Mouse (Mus musculus) small intestine, adult 2 months (tissue): ENCODE measurements at regions not wholly inside any gene's neighbourhood (a gene's known extent, or its start where the extent isn't known, plus 50 kb on each side); places are given as distances from the start of the nearest gene placed in this dataset.
A peak's percentile ranks its signal among the peaks of the same experiment; 100 is the strongest.

Source experiments
- H3K27ac ChIP-seq: fragments of 200-500 bp; 2 replicates; pipeline ENCODE4 v1.5.1; 2012; ENCODE audit warnings: low read depth, low read length, control low read depth, inconsistent platforms; ENCODE audit not compliant: insufficient read depth
- H3K27me3 ChIP-seq: fragments of 200-500 bp; 2 replicates; pipeline ENCODE4 v1.6.1; 2012; ENCODE audit warnings: mild to moderate bottlenecking, moderate library complexity, low read length, inconsistent platforms; ENCODE audit not compliant: control insufficient read depth, insufficient read depth
- H3K36me3 ChIP-seq: fragments of 200-500 bp; 2 replicates; pipeline ENCODE4 v1.6.1; 2012; ENCODE audit warnings: mild to moderate bottlenecking, low read length, control low read depth, inconsistent platforms; ENCODE audit not compliant: control insufficient read depth, insufficient read depth
- H3K4me1 ChIP-seq: fragments of 200-500 bp; 2 replicates; pipeline ENCODE4 v1.6.1; 2012; ENCODE audit warnings: low read length, inconsistent platforms, mixed read lengths; ENCODE audit not compliant: control insufficient read depth, insufficient read depth, insufficient read length
- H3K4me3 ChIP-seq: fragments of 200-500 bp; 2 replicates; pipeline ENCODE4 v1.5.1; 2012; ENCODE audit warnings: low read depth, mild to moderate bottlenecking, control low read depth, inconsistent platforms, low read length, moderate library complexity
- CTCF ChIP-seq: fragments of 200-500 bp; IDR thresholded peaks from 2 replicates; pipeline ENCODE4 v1.5.1; 2012; ENCODE audit warnings: low read depth, mild to moderate bottlenecking, control low read depth, inconsistent platforms, low read length, moderate library complexity, mixed read lengths; ENCODE audit not compliant: insufficient replicate concordance, insufficient read length; ENCODE audit errors: extremely low read depth
- POLR2A ChIP-seq: fragments of 200-500 bp; IDR thresholded peaks from 2 replicates; pipeline ENCODE4 v1.6.1; 2012; ENCODE audit warnings: low read depth, mild to moderate bottlenecking, control low read depth, inconsistent platforms, low read length, moderate library complexity
- WGBS: fragments of 180-500 bp; shearing (Covaris S2); methylation state at CpG from one replicate; pipeline ENCODE4 v1.1.7; 2018; 5-methylcytosine and 5-hydroxymethylcytosine counted together

DNA sequence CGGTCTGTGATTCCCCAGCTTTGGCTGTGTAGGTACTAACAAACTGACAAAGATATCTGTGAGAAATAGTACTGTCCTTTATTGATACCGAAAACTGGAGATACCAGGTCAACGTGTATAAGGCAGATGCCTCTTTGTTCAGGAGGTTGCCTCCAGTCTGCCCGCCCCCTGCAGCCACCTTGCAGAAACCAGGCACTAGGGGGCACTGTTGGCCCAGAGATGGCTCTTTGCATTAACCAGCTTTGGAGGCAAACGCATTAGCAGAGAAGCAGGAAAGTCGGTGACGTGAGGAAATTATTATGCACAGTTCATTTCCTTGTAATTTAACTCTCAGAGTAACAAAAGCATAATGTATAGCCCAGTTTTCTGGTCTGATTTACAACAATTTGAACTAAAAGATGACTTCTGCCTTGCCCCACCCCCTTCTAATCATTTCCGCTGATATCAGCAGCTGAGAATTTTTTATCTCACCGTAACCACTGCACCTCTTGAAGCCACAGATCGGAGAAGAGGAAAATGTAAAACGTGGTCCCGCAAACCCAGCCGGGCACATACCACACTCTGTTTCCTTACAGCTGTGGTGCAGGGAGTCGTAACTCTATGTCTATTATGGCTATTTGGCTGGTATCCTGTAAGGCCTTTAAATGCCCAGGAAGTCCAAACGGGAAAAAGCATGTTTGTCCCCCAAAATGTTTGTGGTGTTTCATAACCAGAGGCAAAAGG, 203.5 kb downstream of the Icos start:
- TF ChIP-seq CTCF = peak; percentile 85; the same call in 1 of the 2 replicates
- no peak for TF ChIP-seq POLR2A
- Histone ChIP-seq H3K27ac (no peak overlapping the region), H3K27me3 (no peaks in the 10 kb centered on the region), H3K4me1 (no peaks in the 10 kb centered on the region), H3K4me3 (peak overlapping the region; percentile 11; the same call in 1 of the 2 replicates), H3K36me3 (no peaks in the 10 kb centered on the region)
- WGBS = 6% methylated on average over 15 of the region's 15 CpGs

DNA sequence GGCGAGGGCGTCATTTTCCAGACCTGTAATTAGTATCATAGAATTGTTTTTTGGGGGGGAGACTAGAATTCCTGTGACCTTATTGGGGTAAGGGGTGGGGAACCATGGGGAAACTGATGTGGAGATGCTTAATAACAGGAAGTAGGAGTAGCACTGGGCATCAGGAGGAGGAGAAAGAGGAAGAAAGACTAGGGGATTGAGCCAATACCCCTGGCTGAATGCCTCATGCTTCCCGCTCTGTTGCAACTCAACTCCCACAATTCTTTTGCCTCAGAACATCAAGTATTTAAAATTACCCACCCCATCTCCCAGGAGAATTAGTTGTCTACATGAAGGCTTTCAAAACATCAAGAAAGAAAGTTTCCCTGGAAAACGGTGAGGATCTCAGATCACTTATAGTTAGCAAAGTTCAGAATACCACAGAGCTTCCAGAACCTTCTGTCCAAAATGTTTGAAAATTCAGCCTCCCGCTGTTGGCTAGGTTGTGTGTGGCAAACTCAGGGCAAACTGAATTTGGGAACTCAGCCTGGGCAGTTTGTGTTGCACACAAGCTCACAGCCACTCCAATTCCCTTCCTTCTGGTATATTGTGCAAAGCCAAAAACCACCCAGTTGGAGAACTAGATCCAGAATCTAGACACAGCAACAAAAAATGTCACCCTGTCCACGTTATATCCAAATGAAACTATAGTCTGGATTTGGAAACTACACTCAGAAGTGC, 209.8 kb downstream of the Icos start:
- Histone ChIP-seq H3K4me1 (no peaks in the 10 kb centered on the region), H3K27ac (no peak overlapping the region), H3K27me3 (no peaks in the 10 kb centered on the region), H3K36me3 (no peaks in the 10 kb centered on the region), H3K4me3 (no peak overlapping the region)
- no peak for TF ChIP-seq POLR2A
- no peak for TF ChIP-seq CTCF
- 79% methylated on average over 6 of the region's 6 CpGs for WGBS

DNA sequence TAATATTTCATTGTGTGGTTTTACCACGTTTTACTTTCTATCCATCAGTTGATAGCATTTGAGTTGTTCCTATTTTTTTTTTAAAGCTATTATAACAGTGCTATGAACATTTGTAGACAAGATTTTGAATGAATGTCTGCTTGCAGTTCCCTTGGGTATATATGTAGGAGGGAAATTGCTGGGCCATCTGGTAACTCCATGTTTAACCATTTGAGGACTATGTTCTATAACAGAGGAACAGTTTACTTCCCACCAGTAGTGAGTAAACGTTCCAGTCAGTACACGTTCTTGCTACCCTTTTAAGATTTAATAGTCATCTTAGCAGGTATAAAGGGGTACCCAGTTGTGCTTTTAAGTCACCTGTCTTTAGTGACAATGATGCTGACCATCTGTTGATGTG, 213.2 kb downstream of the Icos start:
- TF ChIP-seq CTCF (no peak), POLR2A (no peak)
- H3K4me1 ChIP-seq = no peaks in the 10 kb centered on the region
- 66% methylated on average over 3 of the region's 3 CpGs for WGBS

DNA sequence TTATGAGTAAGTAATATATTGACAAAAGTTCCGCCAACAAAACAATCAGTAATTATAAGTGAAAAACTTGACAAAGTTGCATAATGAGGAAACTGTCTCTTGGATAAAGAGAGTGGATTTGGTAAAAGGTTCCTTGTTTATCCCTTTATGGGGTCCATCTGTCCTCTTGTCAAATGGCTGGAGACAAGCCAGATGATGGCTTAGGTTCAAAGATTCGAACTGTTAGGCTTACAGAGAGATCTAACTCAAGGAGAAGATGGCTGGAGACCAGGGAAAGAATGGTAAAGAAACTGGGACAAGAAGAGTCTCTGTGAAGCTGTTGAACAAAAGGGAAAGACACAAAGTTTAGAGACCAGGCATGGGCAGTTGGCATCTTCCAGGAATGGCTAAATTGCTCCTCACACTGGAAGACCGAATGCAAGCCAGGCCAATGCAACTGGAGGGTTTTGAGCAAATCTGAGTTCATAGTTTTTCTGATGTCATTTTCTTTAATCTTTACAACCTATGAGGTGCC, 220.9 kb downstream of the Icos start:
- Histone ChIP-seq H3K27me3 (no peaks in the 10 kb centered on the region), H3K36me3 (no peaks in the 10 kb centered on the region), H3K4me3 (no peak overlapping the region), H3K4me1 (no peaks in the 10 kb centered on the region), H3K27ac (no peak overlapping the region)
- 82% methylated on average over 3 of the region's 3 CpGs for WGBS
- no peak for TF ChIP-seq POLR2A
- no peak for TF ChIP-seq CTCF

More for the DNA sequence above, 213.2 kb downstream of the Icos start:
- H3K27me3 ChIP-seq = no peaks in the 10 kb centered on the region
- H3K27ac ChIP-seq = no peak overlapping the region
- no peak overlapping the region for H3K4me3 ChIP-seq
- no peaks in the 10 kb centered on the region for H3K36me3 ChIP-seq

DNA sequence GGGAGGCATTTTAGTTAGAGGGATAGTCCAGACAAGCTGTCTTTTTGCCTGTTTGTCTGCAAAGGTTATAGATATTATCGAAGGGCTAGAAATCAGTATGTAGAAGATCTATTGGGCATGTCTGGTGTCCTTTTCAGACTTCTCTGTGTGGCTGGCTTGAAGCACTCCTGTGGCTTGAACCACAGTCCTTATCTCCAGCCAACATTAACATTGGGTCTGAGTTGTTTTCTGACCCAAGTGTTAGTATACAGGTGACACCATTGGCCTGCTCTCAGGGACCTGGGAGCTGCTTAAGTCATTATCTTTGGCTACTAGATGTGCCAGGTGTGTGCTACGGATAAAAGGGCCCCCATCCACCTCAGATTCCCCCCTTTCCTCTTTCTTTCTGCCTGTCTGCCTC, 223.3 kb downstream of the Icos start:
- WGBS = 75% methylated on average over 2 of the region's 2 CpGs
- Histone ChIP-seq H3K27me3 (no peaks in the 10 kb centered on the region), H3K4me1 (no peaks in the 10 kb centered on the region), H3K36me3 (no peaks in the 10 kb centered on the region), H3K4me3 (no peak overlapping the region), H3K27ac (no peak overlapping the region)
- TF ChIP-seq POLR2A = no peak
- TF ChIP-seq CTCF = no peak

DNA sequence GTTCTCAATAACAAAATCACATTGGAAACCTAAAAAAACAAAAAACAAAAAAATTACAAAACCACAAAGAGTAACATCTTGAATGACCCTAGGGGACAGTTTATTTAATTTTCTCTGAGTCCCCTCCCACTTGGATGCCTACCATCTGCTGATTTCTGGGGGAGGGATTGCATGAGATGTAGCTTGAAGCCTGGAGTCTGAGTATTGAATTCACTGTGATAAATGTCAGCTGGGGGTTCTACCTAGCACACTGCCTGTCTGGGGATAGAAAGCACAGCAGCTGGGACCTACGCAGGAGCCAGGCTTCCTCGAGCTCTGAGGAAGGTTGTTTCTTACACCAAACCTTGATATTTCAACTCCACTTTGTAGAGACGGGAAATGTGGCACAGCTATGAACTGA, 224.4 kb downstream of the Icos start:
- Histone ChIP-seq H3K4me3 (no peak overlapping the region), H3K27ac (no peak overlapping the region), H3K4me1 (no peaks in the 10 kb centered on the region), H3K27me3 (no peaks in the 10 kb centered on the region), H3K36me3 (no peaks in the 10 kb centered on the region)
- 78% methylated on average over 3 of the region's 3 CpGs for WGBS
- TF ChIP-seq POLR2A (no peak), CTCF (no peak)

DNA sequence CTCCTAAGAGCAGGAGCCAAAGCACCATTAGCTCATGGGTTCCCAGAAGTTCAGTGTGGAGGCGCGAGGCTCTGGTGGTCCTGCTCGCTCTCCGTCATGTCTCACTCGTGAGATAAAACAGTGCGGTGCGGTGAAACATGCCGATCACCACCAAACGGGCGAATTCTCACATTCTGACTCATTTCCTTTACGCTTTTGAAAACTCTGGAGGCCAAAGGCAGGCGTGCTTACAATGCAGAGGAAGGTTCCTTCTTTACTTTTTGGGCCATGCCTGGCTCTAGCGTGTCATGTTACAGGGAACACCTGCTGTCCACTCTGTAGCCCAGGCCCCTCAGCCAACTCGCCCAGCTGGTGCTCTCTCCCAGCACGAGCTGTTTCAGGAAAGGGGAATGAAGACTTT, 225.4 kb downstream of the Icos start:
- 38% methylated on average over 15 of the region's 15 CpGs for WGBS
- Histone ChIP-seq H3K4me3 (no peak overlapping the region), H3K27me3 (no peaks in the 10 kb centered on the region), H3K36me3 (no peaks in the 10 kb centered on the region), H3K4me1 (no peaks in the 10 kb centered on the region), H3K27ac (no peak overlapping the region)
- TF ChIP-seq CTCF (no peak), POLR2A (no peak)
